ENCODE assay signal across 8 mouse cellular contexts in genomic region chr1:128472713-128473230, GRCm38 (mm10). TPM values are rescaled to one million over a fixed set of nuclear protein-coding genes. Genes with fewer than 3 reads are reported as not detected.
DNase-seq lines count a peak whose midpoint lies in the region; ATAC-seq and TF ChIP-seq lines count a peak whose summit lies in the region.

No protein-coding gene starts in this region.

- no peak overlapping the region for H3K9ac ChIP-seq in liver, embryonic 11.5 days (ENCODE audit: low read depth, low read length)
- H3K9ac ChIP-seq in forebrain, embryonic 16.5 days (replicated peaks; ENCODE audit: low read depth, low read length): peak overlapping the region; percentile 44; the same call in 1 of the 2 replicates
- peak overlapping the region; percentile 45; the same call in 1 of the 2 replicates for H3K9ac ChIP-seq in limb, embryonic 13.5 days

- no peaks in the 10 kb centered on the region for H3K9me3 ChIP-seq in liver, embryonic 11.5 days (ENCODE audit: control insufficient read depth, low read length)
- H3K9me3 ChIP-seq in forebrain, embryonic 16.5 days (ENCODE audit: control insufficient read depth, low read length): no peaks in the 10 kb centered on the region
- H3K9me3 ChIP-seq in limb, embryonic 13.5 days: no peaks in the 10 kb centered on the region

- ATAC-seq in liver, embryonic 11.5 days (replicated peaks; ENCODE audit: low FRiP score): no peak
- 0 out of 2 replicates have a peak, but pooled peaks have one; percentile 8 for ATAC-seq in forebrain, embryonic 16.5 days
- ATAC-seq in limb, embryonic 13.5 days (ENCODE audit: low FRiP score, low read depth): peak; percentile 73

- DNase-seq in liver, embryonic 11.5 days (ENCODE audit: low spot score): no peak
- DNase-seq in liver: no peak
- peak; percentile 21 for DNase-seq in skeletal muscle tissue, adult 2 months (ENCODE audit: low read depth, low spot score)
- no peak for DNase-seq in ovary, postnatal 10 days (ENCODE audit: low spot score)
- no peak for DNase-seq in right cerebral cortex, postnatal 36 days (ENCODE audit: low spot score in 2 of 2)
- no peak for DNase-seq in lung, adult 2 months

- no peaks in the 10 kb centered on the region for H3K4me1 ChIP-seq in liver, embryonic 11.5 days (replicated peaks; ENCODE audit: control insufficient read depth, insufficient read depth, low read length)
- peaks cover 15% of the 10 kb centered on the region for H3K4me1 ChIP-seq in forebrain, embryonic 16.5 days (replicated peaks; ENCODE audit: control insufficient read depth, insufficient read depth, low read length)
- peaks cover 17% of the 10 kb centered on the region for H3K4me1 ChIP-seq in limb, embryonic 13.5 days
- peaks cover 5% of the 10 kb centered on the region; the same call in 1 of the 2 replicates for H3K4me1 ChIP-seq in lung, adult 2 months (ENCODE audit: control insufficient read depth, insufficient read depth, low read length)

- H3K27ac ChIP-seq in liver, embryonic 11.5 days (ENCODE audit: low read depth, low read length): no peak overlapping the region
- peak overlapping the region; percentile 57; the same call in 1 of the 2 replicates for H3K27ac ChIP-seq in forebrain, embryonic 16.5 days (ENCODE audit: low read length)
- no peak overlapping the region for H3K27ac ChIP-seq in limb, embryonic 13.5 days

- no peak for TF ChIP-seq POLR2A in lung, adult 2 months (IDR thresholded peaks at IDR 0.05; ENCODE audit: borderline replicate concordance, extremely low read depth, low read depth, low read length)

- peaks cover 6% of the 10 kb centered on the region for H3K27me3 ChIP-seq in liver, embryonic 11.5 days (replicated peaks; ENCODE audit: control insufficient read depth, insufficient read depth, low read length)
- H3K27me3 ChIP-seq in forebrain, embryonic 16.5 days (replicated peaks; ENCODE audit: control insufficient read depth, insufficient read depth, low read length): no peaks in the 10 kb centered on the region
- peaks cover 11% of the 10 kb centered on the region for H3K27me3 ChIP-seq in limb, embryonic 13.5 days

- no peak overlapping the region; the same call in 1 of the 2 replicates for H3K4me3 ChIP-seq in liver, embryonic 11.5 days (ENCODE audit: low read depth, low read length)
- peak overlapping the region; percentile 40 for H3K4me3 ChIP-seq in forebrain, embryonic 16.5 days (replicated peaks; ENCODE audit: low read length)
- H3K4me3 ChIP-seq in limb, embryonic 13.5 days: peak overlapping the region; percentile 37
- no peak overlapping the region for H3K4me3 ChIP-seq in lung, adult 2 months (replicated peaks; ENCODE audit: extremely low read depth, low read depth, low read length)

- no peaks in the 10 kb centered on the region for H3K36me3 ChIP-seq in liver, embryonic 11.5 days (ENCODE audit: control insufficient read depth, insufficient read depth, low read length)
- H3K36me3 ChIP-seq in forebrain, embryonic 16.5 days (ENCODE audit: control insufficient read depth, insufficient read depth): no peaks in the 10 kb centered on the region
- no peaks in the 10 kb centered on the region for H3K36me3 ChIP-seq in limb, embryonic 13.5 days

- TF ChIP-seq CTCF in lung, adult 2 months (IDR thresholded peaks at IDR 0.05; ENCODE audit: insufficient read depth, low read length): no peak

- peak overlapping the region; percentile 49 for H3K4me2 ChIP-seq in liver, embryonic 11.5 days
- peak overlapping the region; percentile 69 for H3K4me2 ChIP-seq in forebrain, embryonic 16.5 days (ENCODE audit: low read length)
- H3K4me2 ChIP-seq in limb, embryonic 13.5 days (replicated peaks): peak overlapping the region; percentile 68

- WGBS in liver, embryonic 11.5 days: 39% methylated on average over 15 of the region's 15 CpGs
- WGBS in forebrain, embryonic 16.5 days: 11% methylated on average over 15 of the region's 15 CpGs
- 12% methylated on average over 15 of the region's 15 CpGs for WGBS in limb, embryonic 13.5 days
- WGBS in lung, adult 2 months: 30% methylated on average over 15 of the region's 15 CpGs

RNA-seq across cellular contexts. Expression of gene Dars, which starts 55.6 kb away (rescaled TPM):
- 156 and 171 TPM in 2 replicates for polyA plus RNA-seq in liver, embryonic 11.5 days (2014; fragmentation: Nextera tagmentation; extraction: Ambion mirVana)
- polyA plus RNA-seq in forebrain, embryonic 16.5 days (2015; fragmentation: Nextera tagmentation; extraction: Ambion mirVana): 136 and 159 TPM in 2 replicates
- 138 and 142 TPM in 2 replicates for polyA plus RNA-seq in limb, embryonic 13.5 days (2015; fragmentation: Nextera tagmentation; extraction: Ambion mirVana)
- 8.9 and 12.2 TPM in 2 replicates for polyA plus RNA-seq in lung, adult 2 months (2012; rRNA removed)

Comparison
In these comparisons a context has a peak if more than half of its experiments do, and no peak if none do; other contexts are left out.
1. H3K4me3 ChIP-seq: peak in forebrain, embryonic 16.5 days (single experiment) and limb, embryonic 13.5 days (single experiment); none in liver, embryonic 11.5 days (single experiment) and lung, adult 2 months (single experiment).
2. RNA of gene Dars, which starts 55.6 kb away (polyA plus RNA-seq): 156 to 171 TPM in liver, embryonic 11.5 days, 138 to 142 TPM in limb, embryonic 13.5 days and 136 to 159 TPM in forebrain, embryonic 16.5 days; 8.9 to 12.2 TPM in lung, adult 2 months; every median in the first group is over 10 times any median in the second.
3. Peak in every context shown above with its lines, with median percentiles within 50 percentile points of each other: H3K4me2 ChIP-seq.